Mouse (Mus musculus): ENCODE data around the gene Vps37b.

Vps37b gene

DNA sequence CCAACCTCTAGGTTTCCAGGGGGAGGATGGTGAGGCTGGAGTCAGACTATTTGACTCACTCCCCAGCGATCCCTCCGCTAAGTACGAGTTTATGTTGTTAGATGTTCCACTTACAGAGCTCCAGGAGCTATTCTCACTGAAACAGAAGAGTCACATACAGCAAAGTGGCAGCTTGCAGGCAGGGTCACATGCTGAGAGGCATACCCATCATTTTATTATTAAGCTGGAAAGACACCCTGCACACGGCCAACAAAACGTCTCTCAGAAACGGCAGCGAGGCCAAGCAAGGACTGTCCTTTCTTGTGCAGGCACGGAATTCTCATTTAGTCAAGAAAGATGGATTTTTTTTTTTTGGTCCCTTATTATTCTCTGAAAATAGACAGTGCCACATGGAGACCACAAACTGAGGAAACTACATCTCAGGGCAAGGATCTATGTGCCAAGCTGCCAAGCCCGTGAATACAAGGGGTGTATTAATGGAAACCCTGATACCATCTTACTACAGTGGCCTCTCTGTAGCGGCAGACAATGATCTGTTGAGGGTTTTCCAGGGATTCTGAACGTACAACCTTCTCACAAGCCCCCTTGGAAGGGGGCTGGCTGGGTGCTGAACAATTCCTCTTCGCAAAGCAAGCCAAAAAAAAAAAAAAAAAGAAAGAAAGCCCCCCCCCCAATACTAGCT is 1.5 kb downstream of the Vps37b start:
- Histone ChIP-seq H3K9me3 (ENCODE audit: low read length) (no peaks in the 10 kb centered on the region), H3K4me1 (replicated peaks; ENCODE audit: low read depth, low read length) (peaks cover 37% of the 10 kb centered on the region), H3K4me3 (replicated peaks; ENCODE audit: low read length) (peak overlapping the region; percentile 90), H3K36me3 (ENCODE audit: insufficient read depth, low read length) (peaks cover 8% of the 10 kb centered on the region), H3K27me3 (ENCODE audit: insufficient read depth, low read length) (0 out of 2 replicates have a peak, but pooled peaks cover 12% of the 10 kb centered on the region)
- TF ChIP-seq NANOG (IDR thresholded peaks at IDR 0.05; ENCODE audit: borderline replicate concordance, low read length) = no peak
- no peak for TF ChIP-seq POU5F1 (IDR thresholded peaks at IDR 0.05; ENCODE audit: borderline replicate concordance, low read length)
- no peak for TF ChIP-seq CTCF (conservative IDR thresholded peaks at IDR 0.05; ENCODE audit: low read length)

DNA sequence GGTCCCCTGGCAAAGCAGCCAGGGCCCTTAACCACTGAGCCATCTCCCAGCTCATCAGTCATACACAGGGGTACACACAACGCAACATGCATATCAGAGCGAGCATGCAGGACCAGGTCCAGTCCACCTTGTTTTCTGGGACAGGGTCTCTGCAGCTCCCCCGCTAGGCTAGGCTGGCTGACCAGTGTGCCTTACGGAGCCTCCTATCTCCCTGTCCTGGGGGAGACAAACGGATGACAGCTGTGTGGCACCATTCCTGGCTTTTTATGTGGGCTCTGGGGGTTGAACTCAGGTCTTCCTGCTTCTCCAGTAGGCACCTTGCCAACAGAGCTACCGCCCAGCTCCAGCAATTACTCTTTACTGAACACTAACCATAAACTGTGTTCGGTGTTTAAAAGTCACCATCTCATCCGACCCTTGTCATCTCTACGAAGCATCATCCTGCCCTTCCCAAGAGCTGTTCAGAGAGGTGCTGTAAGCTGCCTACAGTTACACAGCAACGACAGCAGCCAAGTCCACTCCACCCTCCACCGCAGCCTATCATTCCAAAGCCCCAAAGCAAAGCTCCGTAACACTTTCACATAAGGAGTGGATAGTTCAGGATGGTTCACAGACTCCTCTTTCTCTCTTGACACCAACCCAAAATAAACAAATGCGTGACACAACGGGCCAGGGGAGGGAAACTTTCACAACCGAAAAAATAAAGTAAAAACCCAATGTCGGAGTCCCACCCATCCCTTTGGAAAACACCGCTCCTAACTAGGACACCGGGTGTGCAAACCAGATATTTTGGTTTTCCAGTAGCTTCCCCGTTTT is 2.6 kb downstream of the Vps37b start:
- Histone ChIP-seq H3K9me3 (ENCODE audit: low read length) (no peaks in the 10 kb centered on the region), H3K4me3 (replicated peaks; ENCODE audit: low read length) (no peak overlapping the region), H3K4me1 (replicated peaks; ENCODE audit: low read depth, low read length) (peaks cover 42% of the 10 kb centered on the region), H3K27me3 (ENCODE audit: insufficient read depth, low read length) (0 out of 2 replicates have a peak, but pooled peaks cover 10% of the 10 kb centered on the region), H3K36me3 (ENCODE audit: insufficient read depth, low read length) (peaks cover 8% of the 10 kb centered on the region)
- TF ChIP-seq POU5F1 (IDR thresholded peaks at IDR 0.05; ENCODE audit: borderline replicate concordance, low read length) (no peak), NANOG (IDR thresholded peaks at IDR 0.05; ENCODE audit: borderline replicate concordance, low read length) (no peak), CTCF (conservative IDR thresholded peaks at IDR 0.05; ENCODE audit: low read length) (no peak)

DNA sequence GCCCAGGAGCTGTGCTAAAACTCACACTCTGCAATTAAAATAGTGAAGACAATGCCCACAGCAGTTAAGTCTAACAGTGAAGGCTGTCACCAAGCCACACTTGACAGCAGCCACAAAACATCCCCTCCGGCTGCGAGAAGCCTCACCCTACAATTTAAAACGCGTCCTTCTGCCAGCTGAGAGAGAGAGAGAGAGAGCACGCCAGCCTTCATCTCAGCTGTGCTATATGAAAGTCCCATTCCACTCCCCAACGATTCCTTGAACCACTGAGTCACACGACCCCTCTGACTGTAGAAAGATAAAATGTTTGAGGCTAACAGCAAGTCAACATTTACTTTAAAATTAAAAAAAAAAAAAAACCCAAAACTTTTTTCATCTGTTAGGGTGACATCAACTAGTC is 3.4 kb downstream of the Vps37b start:
- Histone ChIP-seq H3K4me3 (replicated peaks; ENCODE audit: low read length) (no peak overlapping the region), H3K27me3 (ENCODE audit: insufficient read depth, low read length) (0 out of 2 replicates have a peak, but pooled peaks cover 10% of the 10 kb centered on the region), H3K36me3 (ENCODE audit: insufficient read depth, low read length) (peaks cover 8% of the 10 kb centered on the region), H3K9me3 (ENCODE audit: low read length) (no peaks in the 10 kb centered on the region), H3K4me1 (replicated peaks; ENCODE audit: low read depth, low read length) (peaks cover 49% of the 10 kb centered on the region)
- TF ChIP-seq CTCF (conservative IDR thresholded peaks at IDR 0.05; ENCODE audit: low read length) = no peak
- no peak for TF ChIP-seq POU5F1 (IDR thresholded peaks at IDR 0.05; ENCODE audit: borderline replicate concordance, low read length)
- no peak for TF ChIP-seq NANOG (IDR thresholded peaks at IDR 0.05; ENCODE audit: borderline replicate concordance, low read length)

DNA sequence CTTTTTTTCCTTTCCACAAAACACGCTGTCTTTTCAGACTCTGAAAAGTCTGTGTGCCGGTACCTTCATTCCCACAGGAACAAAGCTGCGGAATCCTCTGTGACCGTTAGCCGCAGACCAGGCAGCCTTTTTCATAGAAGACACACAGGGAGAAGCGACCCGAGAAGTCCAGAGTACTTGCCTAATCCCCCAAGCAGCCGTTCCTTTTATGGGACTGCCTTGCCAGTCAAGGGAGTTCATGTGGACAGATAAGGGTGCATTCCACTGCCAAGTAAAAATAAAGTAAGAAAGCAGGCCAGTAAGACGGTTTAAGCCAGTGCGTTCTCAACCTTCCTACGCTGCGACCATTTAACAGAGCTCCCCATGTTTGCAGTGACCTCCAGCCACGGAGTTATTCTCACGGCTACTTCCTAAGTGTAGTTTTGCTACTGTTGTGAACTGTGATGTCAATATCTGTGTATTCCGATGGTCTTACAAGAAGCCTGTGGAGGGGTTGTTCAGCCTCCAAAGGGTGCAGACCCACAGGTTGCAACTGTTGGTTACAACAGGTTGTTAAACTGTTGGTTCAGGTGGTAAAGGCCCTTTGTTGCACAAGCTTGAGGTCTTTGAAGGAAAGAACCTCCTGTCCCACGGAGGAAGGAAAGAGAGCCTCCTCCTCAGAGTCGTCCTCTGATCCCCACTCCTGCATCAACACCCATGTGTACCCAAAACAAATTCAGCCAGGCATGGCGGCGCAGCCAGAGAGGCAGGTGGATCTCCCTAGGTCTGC is 4.2 kb downstream of the Vps37b start:
- Histone ChIP-seq H3K27me3 (ENCODE audit: insufficient read depth, low read length) (0 out of 2 replicates have a peak, but pooled peaks cover 8% of the 10 kb centered on the region), H3K4me3 (replicated peaks; ENCODE audit: low read length) (no peak overlapping the region), H3K4me1 (replicated peaks; ENCODE audit: low read depth, low read length) (peaks cover 51% of the 10 kb centered on the region), H3K36me3 (ENCODE audit: insufficient read depth, low read length) (peaks cover 8% of the 10 kb centered on the region), H3K9me3 (ENCODE audit: low read length) (no peaks in the 10 kb centered on the region)
- TF ChIP-seq POU5F1 (IDR thresholded peaks at IDR 0.05; ENCODE audit: borderline replicate concordance, low read length) = no peak
- TF ChIP-seq CTCF (conservative IDR thresholded peaks at IDR 0.05; ENCODE audit: low read length) = no peak
- TF ChIP-seq NANOG (IDR thresholded peaks at IDR 0.05; ENCODE audit: borderline replicate concordance, low read length) = no peak

DNA sequence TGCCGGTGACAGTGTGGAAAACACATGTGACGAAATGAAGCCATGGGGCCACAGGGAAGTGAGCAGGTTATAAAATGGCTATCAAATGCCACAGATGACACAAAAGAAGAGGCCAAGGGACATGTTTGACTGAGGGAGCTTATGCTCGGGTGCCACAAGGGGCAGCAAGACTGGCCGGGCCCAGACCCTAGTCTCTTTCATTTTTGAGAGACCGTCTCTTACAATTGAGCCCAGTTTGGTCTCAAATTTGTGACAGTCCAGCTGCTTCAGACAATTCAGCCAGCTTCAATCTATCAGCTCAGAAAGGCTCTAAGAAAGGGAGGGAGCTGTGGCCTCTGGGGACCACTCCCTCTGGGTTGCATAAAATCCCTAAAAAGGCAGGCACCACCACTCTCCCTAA is 5.5 kb downstream of the Vps37b start:
- Histone ChIP-seq H3K4me1 (replicated peaks; ENCODE audit: low read depth, low read length) (peaks cover 51% of the 10 kb centered on the region), H3K27me3 (ENCODE audit: insufficient read depth, low read length) (0 out of 2 replicates have a peak, but pooled peaks cover 7% of the 10 kb centered on the region), H3K4me3 (replicated peaks; ENCODE audit: low read length) (no peak overlapping the region), H3K9me3 (ENCODE audit: low read length) (no peaks in the 10 kb centered on the region), H3K36me3 (ENCODE audit: insufficient read depth, low read length) (peaks cover 11% of the 10 kb centered on the region)
- no peak for TF ChIP-seq NANOG (IDR thresholded peaks at IDR 0.05; ENCODE audit: borderline replicate concordance, low read length)
- TF ChIP-seq CTCF (conservative IDR thresholded peaks at IDR 0.05; ENCODE audit: low read length) = no peak
- TF ChIP-seq POU5F1 (IDR thresholded peaks at IDR 0.05; ENCODE audit: borderline replicate concordance, low read length) = no peak

DNA sequence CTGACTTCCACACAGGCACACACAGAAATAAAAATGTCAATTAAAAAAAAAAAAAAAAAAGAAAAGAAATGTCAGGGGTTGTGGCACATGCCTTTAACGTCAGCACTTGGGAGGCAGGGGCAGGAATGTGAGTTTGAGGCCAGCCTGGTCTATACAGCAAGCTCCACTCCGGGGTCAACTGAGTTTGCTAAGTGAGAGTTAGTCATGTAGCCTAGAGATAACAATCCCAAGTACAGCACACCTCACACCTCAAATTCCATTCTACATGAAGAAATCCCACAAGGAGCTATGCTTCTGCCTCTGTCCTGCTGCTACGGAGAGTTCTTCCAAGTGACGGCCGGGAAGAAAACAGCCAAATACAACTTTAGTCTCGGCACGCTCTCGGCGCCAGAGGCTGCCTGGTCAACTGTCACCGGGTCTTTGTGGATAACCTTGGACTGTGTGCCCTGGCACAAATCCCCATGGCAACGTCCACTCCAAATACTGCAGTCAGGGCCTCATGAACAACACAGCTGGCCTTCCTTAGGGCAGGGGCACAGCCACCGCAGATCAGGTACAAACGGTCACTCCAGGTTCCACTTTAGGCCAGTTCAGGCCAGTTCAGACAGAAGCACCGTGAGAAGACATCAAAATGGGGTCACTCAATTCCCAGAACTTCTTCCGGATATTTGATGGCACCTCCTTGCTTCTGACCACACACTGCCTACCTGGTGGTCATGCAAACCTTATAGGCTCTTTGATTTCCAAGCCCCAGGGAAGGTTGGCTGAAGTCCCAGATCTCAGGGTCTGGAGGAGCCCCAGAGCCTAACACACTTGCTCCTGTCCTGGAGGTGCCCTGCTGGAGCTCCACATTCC is 6.3 kb downstream of the Vps37b start:
- Histone ChIP-seq H3K9me3 (ENCODE audit: low read length) (no peaks in the 10 kb centered on the region), H3K4me1 (replicated peaks; ENCODE audit: low read depth, low read length) (peaks cover 43% of the 10 kb centered on the region), H3K27me3 (ENCODE audit: insufficient read depth, low read length) (no peaks in the 10 kb centered on the region), H3K4me3 (replicated peaks; ENCODE audit: low read length) (no peak overlapping the region), H3K36me3 (ENCODE audit: insufficient read depth, low read length) (peaks cover 11% of the 10 kb centered on the region)
- no peak for TF ChIP-seq POU5F1 (IDR thresholded peaks at IDR 0.05; ENCODE audit: borderline replicate concordance, low read length)

DNA sequence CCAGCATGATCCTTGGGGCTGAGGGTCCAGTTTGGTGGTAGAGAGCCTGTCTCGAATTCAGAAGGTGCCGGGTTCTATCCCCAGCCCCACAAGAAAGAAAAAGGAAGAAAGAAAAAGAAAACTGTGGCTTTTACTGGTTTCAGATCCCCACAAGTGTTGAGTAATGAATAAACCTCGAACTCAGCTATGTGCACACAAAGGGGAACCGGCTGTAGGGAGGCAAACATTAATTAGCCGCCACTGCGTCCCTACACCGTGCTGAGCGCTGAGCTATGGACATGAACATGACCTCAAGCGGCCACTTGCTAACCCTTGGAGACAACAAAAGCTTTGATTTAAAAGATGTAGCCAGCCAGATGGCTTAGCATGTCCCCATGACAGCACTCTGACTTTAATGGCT is 6.9 kb downstream of the Vps37b start:
- Histone ChIP-seq H3K4me3 (replicated peaks; ENCODE audit: low read length) (no peak overlapping the region), H3K36me3 (ENCODE audit: insufficient read depth, low read length) (peaks cover 11% of the 10 kb centered on the region), H3K9me3 (ENCODE audit: low read length) (no peaks in the 10 kb centered on the region), H3K4me1 (replicated peaks; ENCODE audit: low read depth, low read length) (peaks cover 41% of the 10 kb centered on the region), H3K27me3 (ENCODE audit: insufficient read depth, low read length) (no peaks in the 10 kb centered on the region)
- TF ChIP-seq POU5F1 (IDR thresholded peaks at IDR 0.05; ENCODE audit: borderline replicate concordance, low read length) (no peak), CTCF (conservative IDR thresholded peaks at IDR 0.05; ENCODE audit: low read length) (no peak), NANOG (IDR thresholded peaks at IDR 0.05; ENCODE audit: borderline replicate concordance, low read length) (no peak)
